Mouse (Mus musculus): ENCODE measurements around the gene Ttf2. TPM values are rescaled to one million over a fixed set of nuclear protein-coding genes. Genes with fewer than 3 reads are reported as not detected.

The Ttf2 gene
- polyA plus RNA-seq (2012; rRNA removed; ENCODE audit: low replicate concordance): 4.7 and 7.2 TPM in 2 replicates

DNA sequence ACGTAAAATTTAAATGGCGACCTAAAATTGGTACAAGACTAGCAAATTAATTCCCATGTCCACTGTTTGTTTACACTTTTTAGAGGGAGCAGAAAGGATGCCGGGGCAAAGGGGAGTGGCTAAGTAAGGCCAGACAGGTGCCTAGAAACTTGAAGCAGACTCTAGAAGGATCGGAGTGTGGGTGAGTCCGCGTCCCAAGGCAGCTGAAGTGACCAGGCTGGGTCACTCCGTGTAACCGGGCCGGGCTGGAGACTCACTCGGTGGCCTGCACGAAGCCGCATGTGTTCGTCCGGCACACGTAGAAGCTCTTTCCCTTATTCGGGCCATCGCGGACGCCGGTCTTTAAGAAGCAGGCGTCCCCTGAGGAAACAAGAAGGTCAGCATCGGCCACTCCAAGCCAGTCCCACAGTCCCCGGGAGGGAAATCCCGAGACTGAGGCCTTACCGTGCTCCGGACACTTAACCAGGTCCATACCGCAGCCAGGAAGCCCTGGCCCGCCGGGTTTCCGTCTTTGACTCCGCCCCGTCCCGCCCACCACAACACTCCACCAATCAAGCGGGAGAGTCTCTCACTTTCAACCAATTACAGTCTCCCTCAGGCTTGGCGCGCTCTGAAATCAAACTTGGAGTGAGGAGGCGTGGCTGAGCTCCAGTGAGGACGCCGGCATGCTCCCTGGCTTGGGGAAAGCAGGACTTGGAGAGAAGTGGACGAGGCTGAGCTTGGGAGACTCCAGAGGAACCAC, at the start of gene Ttf2:
TSS of gene Ttf2 (minus strand) at position 488 of the 742 bp plus-strand sequence.

DNA sequence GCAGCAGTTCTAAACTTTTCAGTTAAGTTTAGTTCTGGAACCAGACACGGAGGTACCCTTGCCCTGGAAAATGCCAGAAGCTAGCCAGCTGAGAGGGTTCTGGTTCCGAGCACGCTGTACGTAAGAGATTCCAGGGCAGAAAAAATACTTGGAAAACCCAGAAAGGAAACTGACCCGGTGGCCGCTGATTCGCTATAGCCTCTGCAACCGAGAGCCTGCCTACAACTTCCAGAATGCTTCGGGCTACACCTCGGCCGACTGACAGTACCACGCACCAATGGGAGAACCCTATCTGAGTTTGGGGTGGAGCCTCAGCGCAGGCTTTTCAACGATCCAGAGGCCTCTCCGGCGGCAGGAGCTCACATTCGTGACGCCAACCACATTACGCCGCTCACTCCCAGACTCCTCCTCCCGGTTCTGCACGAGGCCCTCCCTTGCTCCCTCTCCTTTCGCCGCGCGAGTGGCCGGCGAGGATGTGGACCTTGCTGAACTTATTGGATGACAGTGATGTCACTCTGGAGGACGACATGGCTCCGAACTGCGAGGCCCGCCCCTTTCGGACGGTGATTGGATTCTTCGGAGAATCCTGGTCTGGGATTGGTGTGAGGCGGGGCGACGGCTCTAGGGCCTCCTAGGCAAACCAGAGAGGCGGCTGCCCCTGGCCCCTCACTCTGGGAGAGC, 47.5 kb downstream of the Ttf2 start, which contains the start of gene Trim45:
TSS of gene Trim45 (plus strand) at position 378 of the 681 bp plus-strand sequence.

Other genes with a start within 250 kb of the Ttf2 start
- gene Vtcn1, start 144.2 kb downstream of the Ttf2 start, polyA plus RNA-seq (2012; rRNA removed; ENCODE audit: low replicate concordance): 1.6 and 21.5 TPM in 2 replicates
- 4.9 and 35.6 TPM in 2 replicates for gene Trim45, start 47.5 kb downstream of the Ttf2 start, polyA plus RNA-seq (2012; rRNA removed; ENCODE audit: low replicate concordance)
- gene Cd101, start 59.9 kb upstream of the Ttf2 start, polyA plus RNA-seq (2012; rRNA removed; ENCODE audit: low replicate concordance): 0.20 and 0.77 TPM in 2 replicates
- gene Ptgfrn, start 140.6 kb upstream of the Ttf2 start, polyA plus RNA-seq (2012; rRNA removed; ENCODE audit: low replicate concordance): 15.1 and 69.0 TPM in 2 replicates